Mouse (Mus musculus): ENCODE data around the gene Hoxd1. TPM values are rescaled to one million over a fixed set of nuclear protein-coding genes. Genes with fewer than 3 reads are reported as not detected.

Gene Hoxd1
- polyA plus RNA-seq (2015; fragmentation: Nextera tagmentation; extraction: Ambion mirVana), result not detected in 2 replicates

GRCm38 (mm10) chr2:74762522-74763244 lies at the start of gene Hoxd1:
Gene Hoxd1 (plus strand): TSS chr2:74762980.
- under 1% methylated on average over 56 of the region's 61 CpGs for WGBS
- peak within 1 kb of the TSS; percentile 41 for H3K4me3 ChIP-seq (ENCODE audit: low read depth, low read length)
- peaks cover 24% of the 10 kb centered on the region for H3K27me3 ChIP-seq (ENCODE audit: control insufficient read depth, insufficient read depth, low read length)
- H3K27ac ChIP-seq (replicated peaks), result no peak within 1 kb of the TSS
- ATAC-seq (ENCODE audit: low FRiP score, low TSS enrichment) (peak; percentile 66), DNase-seq (ENCODE audit: low spot score) (peak; percentile 44)
- no peaks in the 10 kb centered on the region for H3K9me3 ChIP-seq (ENCODE audit: control insufficient read depth, low read length)
- no peaks in the 10 kb centered on the region for H3K36me3 ChIP-seq (ENCODE audit: control insufficient read depth, insufficient read depth, low read length)
- H3K9ac ChIP-seq (ENCODE audit: low read length), result no peak within 1 kb of the TSS
- H3K4me1 ChIP-seq (replicated peaks; ENCODE audit: control insufficient read depth, insufficient read depth), result no peaks in the 10 kb centered on the region
- TF ChIP-seq EP300 (optimal IDR thresholded peaks at IDR 0.05) (no peak), CTCF (IDR thresholded peaks at IDR 0.05; ENCODE audit: low read depth) (no peak)
- H3K4me2 ChIP-seq (replicated peaks; ENCODE audit: low read depth), result peak within 1 kb of the TSS; percentile 77

DNA sequence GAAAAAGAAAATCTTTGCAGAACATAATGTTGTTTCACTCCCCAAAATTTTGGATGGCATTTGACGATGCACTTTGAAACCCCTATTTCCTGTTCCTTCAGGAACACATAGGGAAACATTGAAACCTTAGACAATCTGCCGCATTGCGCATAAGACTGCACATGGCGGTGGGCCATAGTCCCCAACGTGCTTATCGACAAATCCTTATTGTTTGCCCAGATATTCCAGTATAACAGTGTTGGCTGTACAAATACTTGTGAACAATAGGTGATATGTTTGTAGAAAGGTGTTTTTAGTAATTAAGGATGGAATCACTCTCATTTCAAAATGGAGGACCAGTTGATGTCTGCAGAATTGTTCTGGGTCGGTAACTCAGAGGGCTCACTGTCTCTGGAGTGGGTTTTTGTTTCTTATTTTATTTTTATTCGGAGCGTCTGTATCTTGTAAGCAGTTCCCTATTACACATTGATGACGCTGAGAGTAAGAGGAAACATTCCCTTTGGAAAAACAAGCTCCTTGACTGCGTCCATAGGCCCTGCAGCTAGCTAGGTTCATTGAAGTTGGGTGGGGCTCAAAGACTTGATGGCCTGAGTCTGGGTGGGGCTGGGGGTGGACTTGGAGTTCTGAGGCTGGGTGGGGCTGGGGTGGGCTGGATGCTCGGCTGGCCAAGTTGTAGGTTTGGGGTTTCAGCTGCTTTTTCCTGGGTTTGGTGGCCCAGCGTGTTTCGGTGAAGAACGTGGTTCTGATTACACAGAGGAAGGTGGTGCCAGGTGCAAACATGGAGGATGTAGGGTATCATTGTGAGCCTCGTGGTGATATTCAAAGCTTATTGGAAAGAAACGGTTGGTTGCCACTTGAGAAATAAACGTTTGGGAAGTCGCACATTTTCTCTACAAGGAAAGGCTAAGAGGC lies 49.3 kb upstream of the Hoxd1 start:
- Histone ChIP-seq H3K27me3 (ENCODE audit: control insufficient read depth, insufficient read depth, low read length) (peaks cover 34% of the 10 kb centered on the region; the same call in 1 of the 2 replicates), H3K9me3 (ENCODE audit: control insufficient read depth, low read length) (no peaks in the 10 kb centered on the region), H3K27ac (replicated peaks) (no peak overlapping the region), H3K4me3 (ENCODE audit: low read depth, low read length) (peak overlapping the region; percentile 1; the same call in 1 of the 2 replicates), H3K9ac (ENCODE audit: low read length) (no peak overlapping the region), H3K36me3 (ENCODE audit: control insufficient read depth, insufficient read depth, low read length) (no peaks in the 10 kb centered on the region), H3K4me1 (replicated peaks; ENCODE audit: control insufficient read depth, insufficient read depth) (no peaks in the 10 kb centered on the region), H3K4me2 (replicated peaks; ENCODE audit: low read depth) (no peak overlapping the region)
- ATAC-seq (ENCODE audit: low FRiP score, low TSS enrichment), result no peak
- TF ChIP-seq CTCF (IDR thresholded peaks at IDR 0.05; ENCODE audit: low read depth), result no peak
- TF ChIP-seq EP300 (optimal IDR thresholded peaks at IDR 0.05), result no peak
- no peak for DNase-seq (ENCODE audit: low spot score)
- WGBS, result 16% methylated on average over 19 of the region's 19 CpGs

GRCm38 (mm10) chr2:74714156-74714789 lies 48.5 kb upstream of the Hoxd1 start:
- H3K4me3 ChIP-seq (ENCODE audit: low read depth, low read length), result peak overlapping the region; percentile 1; the same call in 1 of the 2 replicates
- no peak overlapping the region for H3K4me2 ChIP-seq (replicated peaks; ENCODE audit: low read depth)
- 16% methylated on average over 18 of the region's 18 CpGs for WGBS

DNA sequence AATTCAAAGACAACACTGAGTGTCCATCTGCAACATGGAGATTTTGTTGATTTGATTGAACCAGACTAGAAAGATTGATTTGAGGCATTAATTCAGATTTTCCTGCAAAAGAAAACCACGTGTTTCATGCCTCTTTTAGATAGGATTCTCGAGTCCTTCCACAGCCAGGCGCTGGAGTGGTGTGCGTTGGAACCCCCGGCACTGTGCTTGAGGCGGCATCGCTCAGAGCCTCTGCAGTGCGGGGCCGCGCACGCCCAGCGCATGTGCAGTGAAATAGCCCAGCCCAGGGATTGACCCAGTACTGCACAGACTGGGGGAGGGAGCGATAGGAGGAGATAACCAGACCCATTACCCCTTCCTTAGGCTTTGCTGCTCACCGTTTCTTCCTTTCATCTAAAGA lies 47.9 kb upstream of the Hoxd1 start:
- no peak overlapping the region for H3K27ac ChIP-seq (replicated peaks)
- no peaks in the 10 kb centered on the region for H3K4me1 ChIP-seq (replicated peaks; ENCODE audit: control insufficient read depth, insufficient read depth)
- H3K4me2 ChIP-seq (replicated peaks; ENCODE audit: low read depth), result no peak overlapping the region
- ATAC-seq (ENCODE audit: low FRiP score, low TSS enrichment) (no peak), DNase-seq (ENCODE audit: low spot score) (no peak)
- no peaks in the 10 kb centered on the region for H3K9me3 ChIP-seq (ENCODE audit: control insufficient read depth, low read length)
- H3K4me3 ChIP-seq (ENCODE audit: low read depth, low read length), result no peak overlapping the region
- WGBS, result 3% methylated on average over 14 of the region's 14 CpGs
- H3K27me3 ChIP-seq (ENCODE audit: control insufficient read depth, insufficient read depth, low read length), result peaks cover 22% of the 10 kb centered on the region; the same call in 1 of the 2 replicates
- no peak overlapping the region for H3K9ac ChIP-seq (ENCODE audit: low read length)
- no peaks in the 10 kb centered on the region for H3K36me3 ChIP-seq (ENCODE audit: control insufficient read depth, insufficient read depth, low read length)
- TF ChIP-seq EP300 (optimal IDR thresholded peaks at IDR 0.05), result no peak
- TF ChIP-seq CTCF (IDR thresholded peaks at IDR 0.05; ENCODE audit: low read depth), result no peak

More at GRCm38 (mm10) chr2:74714156-74714789, 48.5 kb upstream of the Hoxd1 start:
- Histone ChIP-seq H3K36me3 (ENCODE audit: control insufficient read depth, insufficient read depth, low read length) (no peaks in the 10 kb centered on the region), H3K9me3 (ENCODE audit: control insufficient read depth, low read length) (no peaks in the 10 kb centered on the region), H3K4me1 (replicated peaks; ENCODE audit: control insufficient read depth, insufficient read depth) (no peaks in the 10 kb centered on the region), H3K27me3 (ENCODE audit: control insufficient read depth, insufficient read depth, low read length) (peaks cover 28% of the 10 kb centered on the region; the same call in 1 of the 2 replicates), H3K27ac (replicated peaks) (no peak overlapping the region), H3K9ac (ENCODE audit: low read length) (no peak overlapping the region)
- TF ChIP-seq CTCF (IDR thresholded peaks at IDR 0.05; ENCODE audit: low read depth), result no peak
- TF ChIP-seq EP300 (optimal IDR thresholded peaks at IDR 0.05), result no peak
- DNase-seq (ENCODE audit: low spot score), result no peak
- no peak for ATAC-seq (ENCODE audit: low FRiP score, low TSS enrichment)

DNA sequence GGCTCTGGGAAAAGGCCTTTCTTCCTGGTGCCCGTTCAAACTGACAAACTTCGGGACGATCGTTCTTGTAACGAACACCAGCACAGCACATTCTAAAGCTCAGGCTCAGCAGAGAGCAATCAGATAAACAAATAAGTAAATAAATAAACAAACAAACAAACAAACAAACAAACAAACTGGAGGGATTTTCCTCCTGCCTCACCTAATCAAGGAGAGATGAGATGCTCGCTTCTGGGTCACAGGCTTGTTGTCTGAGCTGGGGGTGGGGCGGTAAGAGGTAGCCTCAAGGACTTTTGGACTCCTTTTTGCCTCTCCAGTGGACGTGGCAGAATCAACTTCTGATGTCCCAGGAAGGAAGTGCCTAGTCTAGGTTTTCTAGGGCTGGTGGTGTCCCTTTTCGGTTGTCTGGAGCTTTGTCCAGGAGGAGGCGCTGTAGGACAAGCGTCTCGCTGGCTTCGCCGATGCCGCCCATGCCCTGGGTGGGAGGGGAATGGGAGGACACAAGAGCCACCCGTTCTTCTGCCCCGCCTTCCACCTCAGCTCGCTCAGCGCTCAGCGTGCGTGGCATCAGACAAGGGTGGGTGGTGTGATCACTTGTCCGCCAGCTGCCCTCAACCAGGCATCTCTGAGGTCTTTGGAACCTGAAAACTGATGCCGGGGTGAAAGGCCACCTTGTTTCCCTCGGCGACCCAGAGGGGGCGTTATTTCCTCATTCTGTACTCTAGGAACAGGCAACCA lies 47.1 kb upstream of the Hoxd1 start:
- Histone ChIP-seq H3K27ac (replicated peaks) (no peak overlapping the region), H3K4me1 (replicated peaks; ENCODE audit: control insufficient read depth, insufficient read depth) (no peaks in the 10 kb centered on the region), H3K4me3 (ENCODE audit: low read depth, low read length) (no peak overlapping the region), H3K9ac (ENCODE audit: low read length) (no peak overlapping the region), H3K4me2 (replicated peaks; ENCODE audit: low read depth) (peak overlapping the region; percentile 48), H3K36me3 (ENCODE audit: control insufficient read depth, insufficient read depth, low read length) (no peaks in the 10 kb centered on the region), H3K9me3 (ENCODE audit: control insufficient read depth, low read length) (no peaks in the 10 kb centered on the region), H3K27me3 (ENCODE audit: control insufficient read depth, insufficient read depth, low read length) (peaks cover 17% of the 10 kb centered on the region; the same call in 1 of the 2 replicates)
- WGBS, result 4% methylated on average over 26 of the region's 26 CpGs
- peak; percentile 85 for DNase-seq (ENCODE audit: low spot score)
- peak; percentile 78 for ATAC-seq (ENCODE audit: low FRiP score, low TSS enrichment)
- TF ChIP-seq CTCF (IDR thresholded peaks at IDR 0.05; ENCODE audit: low read depth) (peak; percentile 94), EP300 (optimal IDR thresholded peaks at IDR 0.05) (no peak)
